19 mouse cellular contexts compared by ENCODE assay signal in the genomic region with DNA sequence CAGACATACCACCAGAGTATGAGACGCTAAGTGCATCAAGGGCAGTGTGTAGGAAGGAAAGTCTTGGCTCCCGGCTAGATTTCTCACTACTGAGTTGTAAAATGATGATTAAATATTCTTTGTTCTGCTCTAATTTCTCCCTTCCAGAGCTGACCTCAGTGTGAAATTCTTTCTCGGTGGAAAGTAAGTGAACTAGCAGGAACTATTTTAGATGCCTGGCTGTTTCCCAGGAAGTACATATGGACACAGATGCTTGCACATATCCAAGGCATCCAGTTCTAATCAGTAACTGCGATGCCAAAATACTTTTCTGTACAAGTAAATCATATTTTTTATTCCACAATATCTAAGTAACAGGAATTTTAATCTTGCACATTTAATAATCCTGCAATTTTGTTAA.
DNase-seq lines count a peak whose midpoint lies in the region; ATAC-seq lines count a peak whose summit lies in the region.
"Had no signal": no experiment of that assay in that cellular context is flagged by ENCODE, and none has a peak within 500 bp of the region (broad histone marks: within the 10 kb centered on the region; RNA-seq: fewer than 3 reads in every experiment).

No protein-coding gene starts in this region.

- peak overlapping the region; percentile 52 for H3K27ac ChIP-seq in heart, embryonic 13.5 days (replicated peaks)
- no peak overlapping the region for H3K27ac ChIP-seq in heart, embryonic 11.5 days (ENCODE audit: low read depth, low read length)
- H3K27ac ChIP-seq in kidney, embryonic 15.5 days = peak overlapping the region; percentile 57
- H3K27ac ChIP-seq in intestine, embryonic 16.5 days (ENCODE audit: low read length) = peak overlapping the region; percentile 20; the same call in 1 of the 2 replicates
- H3K27ac ChIP-seq in forebrain, embryonic 12.5 days = no peak overlapping the region
- H3K27ac ChIP-seq: liver, embryonic 13.5 days; neural tube, embryonic 12.5 days had no signal

- peaks cover 4% of the 10 kb centered on the region for H3K36me3 ChIP-seq in heart, embryonic 13.5 days
- no peaks in the 10 kb centered on the region for H3K36me3 ChIP-seq in heart, embryonic 11.5 days (ENCODE audit: control insufficient read depth, insufficient read depth, low read length)
- H3K36me3 ChIP-seq in kidney, embryonic 15.5 days = no peaks in the 10 kb centered on the region
- no peaks in the 10 kb centered on the region for H3K36me3 ChIP-seq in intestine, embryonic 16.5 days (ENCODE audit: control insufficient read depth, insufficient read depth, low read length)
- H3K36me3 ChIP-seq in forebrain, embryonic 12.5 days (replicated peaks) = no peaks in the 10 kb centered on the region
- H3K36me3 ChIP-seq: liver, embryonic 13.5 days; neural tube, embryonic 12.5 days had no signal

- no peak for ATAC-seq in heart, embryonic 13.5 days (ENCODE audit: extremely low read depth, insufficient number of reproducible peaks, low FRiP score, low TSS enrichment)
- no peak for ATAC-seq in heart, embryonic 11.5 days (replicated peaks; ENCODE audit: insufficient number of reproducible peaks, low FRiP score, low TSS enrichment)
- no peak for ATAC-seq in kidney, embryonic 15.5 days (replicated peaks; ENCODE audit: low FRiP score)
- peak; percentile 34; the same call in 1 of the 2 replicates for ATAC-seq in intestine, embryonic 16.5 days
- ATAC-seq in forebrain, embryonic 12.5 days (ENCODE audit: low FRiP score) = no peak
- ATAC-seq: activated CD4-positive, CD25-positive, alpha-beta regulatory T cell, adult 4 months; forebrain, postnatal 0 days; Patski had no signal

- H3K4me3 ChIP-seq in heart, embryonic 13.5 days = no peak overlapping the region
- no peak overlapping the region for H3K4me3 ChIP-seq in heart, embryonic 11.5 days (ENCODE audit: low read depth, low read length)
- H3K4me3 ChIP-seq in kidney, embryonic 15.5 days (replicated peaks) = no peak overlapping the region
- H3K4me3 ChIP-seq in intestine, embryonic 16.5 days (ENCODE audit: low read length) = no peak overlapping the region
- no peak overlapping the region for H3K4me3 ChIP-seq in forebrain, embryonic 12.5 days (replicated peaks)
- H3K4me3 ChIP-seq: liver, embryonic 13.5 days; megakaryocyte, embryonic 14.5 days; neural tube, embryonic 12.5 days had no signal

- WGBS in heart, embryonic 13.5 days = 55% methylated on average over 4 of the region's 4 CpGs
- WGBS in heart, embryonic 11.5 days (ENCODE audit: insufficient replicate concordance) = 69% methylated on average over 4 of the region's 4 CpGs
- WGBS in kidney, embryonic 15.5 days = 54% methylated on average over 4 of the region's 4 CpGs
- WGBS in intestine, embryonic 16.5 days = 50% methylated on average over 4 of the region's 4 CpGs
- WGBS in forebrain, embryonic 12.5 days = 88% methylated on average over 4 of the region's 4 CpGs

- H3K9ac ChIP-seq in heart, embryonic 13.5 days = no peak overlapping the region
- H3K9ac ChIP-seq in heart, embryonic 11.5 days (ENCODE audit: low read depth, low read length) = no peak overlapping the region
- H3K9ac ChIP-seq in kidney, embryonic 15.5 days = no peak overlapping the region
- no peak overlapping the region for H3K9ac ChIP-seq in intestine, embryonic 16.5 days (ENCODE audit: low read depth, low read length)
- no peak overlapping the region for H3K9ac ChIP-seq in forebrain, embryonic 12.5 days
- H3K9ac ChIP-seq: forebrain, postnatal 0 days; liver, embryonic 13.5 days; neural tube, embryonic 12.5 days had no signal

- H3K4me2 ChIP-seq in heart, embryonic 13.5 days = no peak overlapping the region
- H3K4me2 ChIP-seq in heart, embryonic 11.5 days = no peak overlapping the region
- H3K4me2 ChIP-seq in kidney, embryonic 15.5 days = no peak overlapping the region
- no peak overlapping the region for H3K4me2 ChIP-seq in intestine, embryonic 16.5 days (ENCODE audit: low read depth, low read length)
- no peak overlapping the region for H3K4me2 ChIP-seq in forebrain, embryonic 12.5 days
- H3K4me2 ChIP-seq: liver, embryonic 13.5 days; neural tube, embryonic 12.5 days had no signal

- H3K9me3 ChIP-seq in heart, embryonic 13.5 days = no peaks in the 10 kb centered on the region
- no peaks in the 10 kb centered on the region; the same call in 1 of the 2 replicates for H3K9me3 ChIP-seq in heart, embryonic 11.5 days (replicated peaks; ENCODE audit: control insufficient read depth, low read length)
- no peaks in the 10 kb centered on the region for H3K9me3 ChIP-seq in kidney, embryonic 15.5 days (replicated peaks)
- no peaks in the 10 kb centered on the region for H3K9me3 ChIP-seq in intestine, embryonic 16.5 days (ENCODE audit: control insufficient read depth, low read length)
- H3K9me3 ChIP-seq in forebrain, embryonic 12.5 days = no peaks in the 10 kb centered on the region
- H3K9me3 ChIP-seq: liver, embryonic 13.5 days; megakaryocyte, embryonic 14.5 days; neural tube, embryonic 12.5 days had no signal

- no peak for DNase-seq in kidney, adult 8-10 months
- DNase-seq in Muller cell, postnatal 12 days (ENCODE audit: inconsistent ontology term) = peak; percentile 12
- DNase-seq in layer of hippocampus, postnatal 25 days (ENCODE audit: extremely low spot score in 1 of 2, low spot score in 1 of 2) = no peak
- DNase-seq: adrenal gland, postnatal 36 days; B cell, adult 2 months; cerebellum, postnatal 36 days; forebrain, postnatal 0 days; liver, embryonic 13.5 days; lung, postnatal 14 days; thymus, postnatal 25 days had no signal

- no peaks in the 10 kb centered on the region for H3K27me3 ChIP-seq in heart, embryonic 13.5 days (replicated peaks)
- H3K27me3 ChIP-seq in heart, embryonic 11.5 days (ENCODE audit: control insufficient read depth, insufficient read depth, low read length) = no peaks in the 10 kb centered on the region
- no peaks in the 10 kb centered on the region for H3K27me3 ChIP-seq in kidney, embryonic 15.5 days
- no peaks in the 10 kb centered on the region for H3K27me3 ChIP-seq in intestine, embryonic 16.5 days (replicated peaks; ENCODE audit: control insufficient read depth, insufficient read depth, low read length)
- no peaks in the 10 kb centered on the region for H3K27me3 ChIP-seq in forebrain, embryonic 12.5 days
- H3K27me3 ChIP-seq: liver, embryonic 13.5 days; megakaryocyte, embryonic 14.5 days; neural tube, embryonic 12.5 days; Patski had no signal

- peaks cover 34% of the 10 kb centered on the region for H3K4me1 ChIP-seq in heart, embryonic 13.5 days
- H3K4me1 ChIP-seq in heart, embryonic 11.5 days (ENCODE audit: control insufficient read depth, insufficient read depth, low read length) = no peaks in the 10 kb centered on the region
- 0 out of 2 replicates have a peak, but pooled peaks cover 9% of the 10 kb centered on the region for H3K4me1 ChIP-seq in kidney, embryonic 15.5 days
- peaks cover 7% of the 10 kb centered on the region for H3K4me1 ChIP-seq in intestine, embryonic 16.5 days (ENCODE audit: control insufficient read depth, insufficient read depth, low read length)
- H3K4me1 ChIP-seq in forebrain, embryonic 12.5 days = no peaks in the 10 kb centered on the region
- H3K4me1 ChIP-seq: liver, embryonic 13.5 days; neural tube, embryonic 12.5 days had no signal

Comparison
In these comparisons a context has a peak if more than half of its experiments do, and no peak if none do; other contexts are left out.
1. H3K27ac ChIP-seq: peak in heart, embryonic 13.5 days (single experiment), kidney, embryonic 15.5 days (single experiment) and intestine, embryonic 16.5 days (single experiment); none in heart, embryonic 11.5 days (single experiment) and forebrain, embryonic 12.5 days (single experiment).